Mouse (Mus musculus) E14TG2a.4 (cell line): Measurements from ENCODE around the gene Casp8.

Source experiments
- CTCF ChIP-seq: conservative IDR thresholded peaks from 2 replicates; pipeline ENCODE4 v1.5.1; 2014; ENCODE audit warnings: low read length
- NANOG ChIP-seq: IDR thresholded peaks from 2 replicates; pipeline ENCODE4 v1.6.1; 2014; ENCODE audit warnings: borderline replicate concordance, low read length, mixed read lengths
- POU5F1 ChIP-seq: IDR thresholded peaks from 2 replicates; pipeline ENCODE4 v1.6.1; 2014; ENCODE audit warnings: low read length, borderline replicate concordance

- TF ChIP-seq CTCF: no peak
- TF ChIP-seq NANOG: no peak
- no peak for TF ChIP-seq POU5F1
Measured at GRCm38 (mm10) chr1:58801558-58802285, 6.5 kb downstream of the Casp8 start.
